Mouse (Mus musculus) megakaryocyte progenitor cell, adult 5-6 weeks (primary cell): ENCODE measurements around the gene Cadm3. TPM values are rescaled to one million over a fixed set of nuclear protein-coding genes. Genes with fewer than 3 reads are reported as not detected.
A peak's percentile ranks its signal among the peaks of the same experiment; 100 is the strongest.
"Not testable (repeated sequence)": the region's sequence is repeated elsewhere in the genome, so short reads cannot be mapped to it uniquely, and the experiment has no call there.

ENCODE experiments used
- ATAC-seq: replicated peaks from 2 replicates; pipeline ENCODE4 v1.8.0; 2016; ENCODE audit warnings: mild to moderate bottlenecking, moderate TSS enrichment, inconsistent platforms; ENCODE audit not compliant: poor library complexity
- total RNA-seq, 2 experiments: library from RNA; stranded (forward) in 1 of 2; stranded (reverse) in 1 of 2; fragments of 157-497, 149-512 nt in 1 of 2; fragments of 200-1000 nt in 1 of 2; gene quantifications; 2 replicates each; pipeline versions ENCODE4 v1.2.3 to v1.2.4; 2015 to 2017

Gene Cadm3
- total RNA-seq, 2 experiments from 2014 or later, result not detected

GRCm38 (mm10) chr1:173324961-173325360 is 42.5 kb downstream of the Cadm3 start:
- no peak for ATAC-seq

- peak; percentile 81 for ATAC-seq
Observed at GRCm38 (mm10) chr1:173323839-173324585, 43.5 kb downstream of the Cadm3 start.

- ATAC-seq, result no peak
Observed at GRCm38 (mm10) chr1:173322249-173322627, 45.3 kb downstream of the Cadm3 start.

- ATAC-seq, result no peak
Observed at GRCm38 (mm10) chr1:173321593-173322248, 45.8 kb downstream of the Cadm3 start.

GRCm38 (mm10) chr1:173317925-173318477 is 49.5 kb downstream of the Cadm3 start:
- ATAC-seq, result peak; percentile 40

GRCm38 (mm10) chr1:173315725-173316124 is 51.8 kb downstream of the Cadm3 start:
- ATAC-seq, result no peak

- ATAC-seq, result peak; percentile 40
Observed at GRCm38 (mm10) chr1:173313535-173314050, 53.9 kb downstream of the Cadm3 start.

- not testable (repeated sequence) for ATAC-seq
Observed at GRCm38 (mm10) chr1:173302795-173303194, 64.7 kb downstream of the Cadm3 start.

Other genes starting within 250 kb of the Cadm3 start
- gene Olfr1408, start 230.3 kb downstream of the Cadm3 start, total RNA-seq (2015), result not detected in 2 replicates
- not detected in 2 replicates for gene Olfr1408, start 230.3 kb downstream of the Cadm3 start, total RNA-seq (2017)
- gene Olfr1406, start 177.1 kb downstream of the Cadm3 start, total RNA-seq (2015), result not detected in 2 replicates
- gene Olfr1406, start 177.1 kb downstream of the Cadm3 start, total RNA-seq (2017), result not detected in 2 replicates
- not detected in 2 replicates for gene Olfr218, start 169.9 kb downstream of the Cadm3 start, total RNA-seq (2015)
- gene Olfr218, start 169.9 kb downstream of the Cadm3 start, total RNA-seq (2017), result not detected in 2 replicates
- not detected in 2 replicates for gene Olfr1404, start 155.3 kb downstream of the Cadm3 start, total RNA-seq (2015)
- gene Olfr1404, start 155.3 kb downstream of the Cadm3 start, total RNA-seq (2017), result not detected in 2 replicates
- 7.9 and 8.0 TPM in 2 replicates for gene Fcer1a, start 140.5 kb downstream of the Cadm3 start, total RNA-seq (2015)
- 0.74 and 3.7 TPM in 2 replicates for gene Fcer1a, start 140.5 kb downstream of the Cadm3 start, total RNA-seq (2017)
- not detected in 2 replicates for gene Olfr418, start 101.7 kb downstream of the Cadm3 start, total RNA-seq (2015)
- not detected in 2 replicates for gene Olfr418, start 101.7 kb downstream of the Cadm3 start, total RNA-seq (2017)
- not detected in 2 replicates for gene Mptx2, start 89.9 kb downstream of the Cadm3 start, total RNA-seq (2015)
- gene Mptx2, start 89.9 kb downstream of the Cadm3 start, total RNA-seq (2017), result not detected in 2 replicates
- not detected in 2 replicates for gene Ackr1, start 33.9 kb downstream of the Cadm3 start, total RNA-seq (2015)
- not detected in 2 replicates for gene Ackr1, start 33.9 kb downstream of the Cadm3 start, total RNA-seq (2017)
- 56.5 and 62.8 TPM in 2 replicates for gene Aim2, start 16.8 kb downstream of the Cadm3 start, total RNA-seq (2015)
- gene Aim2, start 16.8 kb downstream of the Cadm3 start, total RNA-seq (2017), result 65.3 and 67.4 TPM in 2 replicates
- gene Ifi206, start 123.3 kb upstream of the Cadm3 start, total RNA-seq (2015), result 0.20 and 0.25 TPM in 2 replicates
- 0.07 and 0.17 TPM in 2 replicates for gene Ifi206, start 123.3 kb upstream of the Cadm3 start, total RNA-seq (2017)
- gene Ifi214, start 168.3 kb upstream of the Cadm3 start, total RNA-seq (2015), result 0.17 and 0.37 TPM in 2 replicates
- gene Ifi214, start 168.3 kb upstream of the Cadm3 start, total RNA-seq (2017), result 0.17 and 0.84 TPM in 2 replicates
- 0.51 and 2.6 TPM in 2 replicates for gene Ifi213, start 231.6 kb upstream of the Cadm3 start, total RNA-seq (2015)
- gene Ifi213, start 231.6 kb upstream of the Cadm3 start, total RNA-seq (2017), result 0.42 TPM in 1 of 2 replicates, not detected in the other